Mouse (Mus musculus): ENCODE results near the gene Pou2f1.
A peak's percentile ranks its signal among the peaks of the same experiment; 100 is the strongest.

Gene Pou2f1

GRCm38 (mm10) chr1:165844466-165844951 lies 158.0 kb downstream of the Pou2f1 start:
- no peak for DNase-seq (ENCODE audit: low spot score)

- DNase-seq (ENCODE audit: low spot score), result no peak
These were observed 158.9 kb downstream of the Pou2f1 start for GRCm38 (mm10) chr1:165843586-165843985.

- DNase-seq (ENCODE audit: low spot score), result no peak
These were observed 160.3 kb downstream of the Pou2f1 start for GRCm38 (mm10) chr1:165842170-165842569.

- DNase-seq (ENCODE audit: low spot score), result no peak
These were observed 161.8 kb downstream of the Pou2f1 start for GRCm38 (mm10) chr1:165840548-165841230.

- DNase-seq (ENCODE audit: low spot score), result no peak
These were observed 163.3 kb downstream of the Pou2f1 start for GRCm38 (mm10) chr1:165839201-165839600.

- DNase-seq (ENCODE audit: low spot score), result peak; percentile 29
These were observed 164.9 kb downstream of the Pou2f1 start for GRCm38 (mm10) chr1:165837546-165837945.

- DNase-seq (ENCODE audit: low spot score), result peak; percentile 19
These were observed 166.0 kb downstream of the Pou2f1 start for GRCm38 (mm10) chr1:165836461-165836860.

- no peak for DNase-seq (ENCODE audit: low spot score)
These were observed 167.9 kb downstream of the Pou2f1 start for GRCm38 (mm10) chr1:165834633-165834975.

- no peak for DNase-seq (ENCODE audit: low spot score)
These were observed 168.4 kb downstream of the Pou2f1 start for GRCm38 (mm10) chr1:165833910-165834632.

GRCm38 (mm10) chr1:165833244-165833643 lies 169.2 kb downstream of the Pou2f1 start:
- no peak for DNase-seq (ENCODE audit: low spot score)

GRCm38 (mm10) chr1:165829890-165830289 lies 172.6 kb downstream of the Pou2f1 start:
- DNase-seq (ENCODE audit: low spot score), result no peak

GRCm38 (mm10) chr1:165828615-165829014 lies 173.9 kb downstream of the Pou2f1 start:
- no peak for DNase-seq (ENCODE audit: low spot score)

- no peak for DNase-seq (ENCODE audit: low spot score)
These were observed 174.3 kb downstream of the Pou2f1 start for GRCm38 (mm10) chr1:165828173-165828572.

GRCm38 (mm10) chr1:165822031-165822430 lies 180.4 kb downstream of the Pou2f1 start:
- DNase-seq (ENCODE audit: low spot score), result no peak

GRCm38 (mm10) chr1:165819147-165819546 lies 183.3 kb downstream of the Pou2f1 start:
- no peak for DNase-seq (ENCODE audit: low spot score)

GRCm38 (mm10) chr1:165818145-165818860 lies 184.2 kb downstream of the Pou2f1 start:
- DNase-seq (ENCODE audit: low spot score), result no peak

- no peak for DNase-seq (ENCODE audit: low spot score)
These were observed 185.2 kb downstream of the Pou2f1 start for GRCm38 (mm10) chr1:165817264-165817663.

GRCm38 (mm10) chr1:165816391-165816790 lies 186.1 kb downstream of the Pou2f1 start:
- no peak for DNase-seq (ENCODE audit: low spot score)
